Mouse (Mus musculus) neural tube, embryonic 14.5 days (tissue): Measurements from ENCODE around the gene Fam83g. TPM values are rescaled to one million over a fixed set of nuclear protein-coding genes. Genes with fewer than 3 reads are reported as not detected.

ENCODE experiments used
- ATAC-seq: fragments of 200-750 bp; cut with Nextera tagmentation; 2 replicates; pipeline ENCODE4 v1.8.0; 2017; ENCODE audit warnings: low read depth, mild to moderate bottlenecking, moderate TSS enrichment, moderate library complexity
- H3K27ac ChIP-seq: fragments of 300-500 bp; sonication (generic); 2 replicates; pipeline ENCODE4 v1.5.1; 2014; ENCODE audit warnings: low read depth, mild to moderate bottlenecking, control low read depth, low read length, moderate library complexity, mixed read lengths
- H3K27me3 ChIP-seq: fragments of 300-500 bp; sonication (generic); 2 replicates; pipeline ENCODE4 v1.6.1; 2014; ENCODE audit warnings: low read length; ENCODE audit not compliant: control insufficient read depth, insufficient read depth
- H3K36me3 ChIP-seq: fragments of 300-500 bp; sonication (generic); 2 replicates; pipeline ENCODE4 v1.6.1; 2014; ENCODE audit warnings: low read length, mixed read lengths; ENCODE audit not compliant: control insufficient read depth, insufficient read depth
- H3K4me1 ChIP-seq: fragments of 300-500 bp; sonication (generic); 2 replicates; pipeline ENCODE4 v1.6.1; 2014; ENCODE audit warnings: low read length; ENCODE audit not compliant: control insufficient read depth, insufficient read depth
- H3K4me2 ChIP-seq: fragments of 300-500 bp; sonication (generic); 2 replicates; pipeline ENCODE4 v1.6.1; 2014; ENCODE audit warnings: mild to moderate bottlenecking, low read depth, low read length, control low read depth
- H3K4me3 ChIP-seq: fragments of 300-500 bp; sonication (generic); 2 replicates; pipeline ENCODE4 v1.5.1; 2014; ENCODE audit warnings: low read depth, low read length, control low read depth, mixed read lengths
- H3K9ac ChIP-seq: fragments of 300-500 bp; sonication (generic); replicated peaks from 2 replicates; pipeline ENCODE4 v1.6.1; 2014; ENCODE audit warnings: low read depth, mild to moderate bottlenecking, control low read depth, low read length, mixed read lengths
- H3K9me3 ChIP-seq: fragments of 300-500 bp; sonication (generic); 2 replicates; pipeline ENCODE4 v1.6.1; 2016; ENCODE audit warnings: low read length; ENCODE audit not compliant: control insufficient read depth
- WGBS: fragments of 180-500 bp; shearing (Covaris S2); extraction: QIAGEN DNeasy Blood & Tissue Kit; methylation state at CpG from one replicate; pipeline ENCODE4 v1.1.7; 2014; 5-methylcytosine and 5-hydroxymethylcytosine counted together
- polyA plus RNA-seq: library from polyadenylated mRNA; unstranded; fragments of >200 nt; fragmentation: Nextera tagmentation; extraction: Ambion mirVana; gene quantifications from 2 replicates; pipeline ENCODE4 v1.2.1, GENCODE M21; 2014

The Fam83g gene
- polyA plus RNA-seq, 1 experiment from 2014 or later, result 0.23 TPM

GRCm38 (mm10) chr11:61699460-61699859, 15.6 kb downstream of the Fam83g start:
- Histone ChIP-seq H3K9me3 (no peaks in the 10 kb centered on the region), H3K4me1 (no peaks in the 10 kb centered on the region), H3K4me2 (no peak overlapping the region), H3K27me3 (no peaks in the 10 kb centered on the region), H3K9ac (no peak overlapping the region), H3K36me3 (no peaks in the 10 kb centered on the region), H3K27ac (no peak overlapping the region), H3K4me3 (no peak overlapping the region)
- no peak for ATAC-seq
- WGBS, result 86% methylated on average over 5 of the region's 5 CpGs

- Histone ChIP-seq H3K4me2 (no peak overlapping the region), H3K9me3 (no peaks in the 10 kb centered on the region), H3K27ac (no peak overlapping the region), H3K36me3 (no peaks in the 10 kb centered on the region), H3K4me3 (no peak overlapping the region), H3K9ac (no peak overlapping the region), H3K27me3 (no peaks in the 10 kb centered on the region), H3K4me1 (no peaks in the 10 kb centered on the region)
- WGBS, result 45% methylated on average over 4 of the region's 4 CpGs
- ATAC-seq, result no peak
These were observed 16.0 kb downstream of the Fam83g start for GRCm38 (mm10) chr11:61699933-61700332.

GRCm38 (mm10) chr11:61701696-61702095, 17.8 kb downstream of the Fam83g start:
- WGBS, result 51% methylated on average over 5 of the region's 5 CpGs
- Histone ChIP-seq H3K9ac (no peak overlapping the region), H3K4me3 (no peak overlapping the region), H3K27ac (no peak overlapping the region), H3K36me3 (no peaks in the 10 kb centered on the region), H3K27me3 (no peaks in the 10 kb centered on the region), H3K9me3 (no peaks in the 10 kb centered on the region), H3K4me1 (no peaks in the 10 kb centered on the region), H3K4me2 (no peak overlapping the region)
- no peak for ATAC-seq

GRCm38 (mm10) chr11:61702494-61702893, 18.6 kb downstream of the Fam83g start:
- H3K4me1 ChIP-seq, result no peaks in the 10 kb centered on the region

GRCm38 (mm10) chr11:61705581-61705980, 21.7 kb downstream of the Fam83g start:
- Histone ChIP-seq H3K27ac (no peak overlapping the region), H3K9ac (no peak overlapping the region), H3K4me3 (no peak overlapping the region), H3K9me3 (no peaks in the 10 kb centered on the region), H3K36me3 (no peaks in the 10 kb centered on the region), H3K27me3 (no peaks in the 10 kb centered on the region), H3K4me1 (no peaks in the 10 kb centered on the region), H3K4me2 (no peak overlapping the region)
- 87% methylated on average over 2 of the region's 2 CpGs for WGBS
- ATAC-seq, result no peak

More at GRCm38 (mm10) chr11:61702494-61702893, 18.6 kb downstream of the Fam83g start:
- Histone ChIP-seq H3K9ac (no peak overlapping the region), H3K4me2 (no peak overlapping the region), H3K27me3 (no peaks in the 10 kb centered on the region), H3K27ac (no peak overlapping the region), H3K9me3 (no peaks in the 10 kb centered on the region), H3K36me3 (no peaks in the 10 kb centered on the region), H3K4me3 (no peak overlapping the region)
- WGBS, result 95% methylated on average over 5 of the region's 5 CpGs
- no peak for ATAC-seq

GRCm38 (mm10) chr11:61706232-61706631, 22.3 kb downstream of the Fam83g start:
- Histone ChIP-seq H3K36me3 (no peaks in the 10 kb centered on the region), H3K27me3 (no peaks in the 10 kb centered on the region), H3K4me2 (no peak overlapping the region), H3K9me3 (no peaks in the 10 kb centered on the region), H3K9ac (no peak overlapping the region), H3K4me1 (no peaks in the 10 kb centered on the region), H3K4me3 (no peak overlapping the region), H3K27ac (no peak overlapping the region)
- no peak for ATAC-seq
- 77% methylated on average over 4 of the region's 4 CpGs for WGBS

- no peaks in the 10 kb centered on the region for H3K9me3 ChIP-seq
- H3K4me1 ChIP-seq, result no peaks in the 10 kb centered on the region
- WGBS, result 57% methylated on average over 3 of the region's 3 CpGs
- no peak for ATAC-seq
- no peak overlapping the region for H3K4me3 ChIP-seq
- H3K27me3 ChIP-seq, result no peaks in the 10 kb centered on the region
- H3K9ac ChIP-seq, result no peak overlapping the region
- H3K4me2 ChIP-seq, result no peak overlapping the region
- H3K27ac ChIP-seq, result no peak overlapping the region
- H3K36me3 ChIP-seq, result no peaks in the 10 kb centered on the region
These were observed 25.0 kb downstream of the Fam83g start for GRCm38 (mm10) chr11:61708928-61709327.

- no peak overlapping the region for H3K27ac ChIP-seq
- no peaks in the 10 kb centered on the region for H3K9me3 ChIP-seq
- no peaks in the 10 kb centered on the region for H3K27me3 ChIP-seq
- no peak overlapping the region for H3K4me2 ChIP-seq
- no peaks in the 10 kb centered on the region for H3K4me1 ChIP-seq
- no peak overlapping the region for H3K4me3 ChIP-seq
- H3K9ac ChIP-seq, result no peak overlapping the region
- no peaks in the 10 kb centered on the region for H3K36me3 ChIP-seq
- ATAC-seq, result no peak
- 52% methylated on average over 15 of the region's 15 CpGs for WGBS
These were observed 29.4 kb downstream of the Fam83g start for GRCm38 (mm10) chr11:61713157-61713855.

- H3K4me3 ChIP-seq, result no peak overlapping the region
- H3K27ac ChIP-seq, result no peak overlapping the region
- H3K27me3 ChIP-seq, result no peaks in the 10 kb centered on the region
- peak; percentile 85 for ATAC-seq
- H3K4me1 ChIP-seq, result no peaks in the 10 kb centered on the region
- 41% methylated on average over 11 of the region's 11 CpGs for WGBS
- H3K4me2 ChIP-seq, result no peak overlapping the region
- no peaks in the 10 kb centered on the region for H3K9me3 ChIP-seq
- H3K9ac ChIP-seq, result no peak overlapping the region
- H3K36me3 ChIP-seq, result no peaks in the 10 kb centered on the region
These were observed 30.6 kb downstream of the Fam83g start for GRCm38 (mm10) chr11:61714346-61715117.
